Mouse (Mus musculus) forebrain, embryonic 16.5 days (tissue): ENCODE measurements around the gene Nmb. TPM values are rescaled to one million over a fixed set of nuclear protein-coding genes. Genes with fewer than 3 reads are reported as not detected.
A peak's percentile ranks its signal among the peaks of the same experiment; 100 is the strongest.
"Not testable (repeated sequence)": the region's sequence is repeated elsewhere in the genome, so short reads cannot be mapped to it uniquely, and the experiment has no call there.

Experiments used
- ATAC-seq: fragments of 200-750 bp; cut with Nextera tagmentation; 2 replicates; pipeline ENCODE4 v1.8.0; 2017; ENCODE audit warnings: mild to moderate bottlenecking, moderate library complexity
- H3K27ac ChIP-seq: fragments of 300-500 bp; sonication (generic); 2 replicates; pipeline ENCODE4 v1.5.1; 2014; ENCODE audit warnings: low read length, control low read depth
- H3K27me3 ChIP-seq: fragments of 300-500 bp; sonication (generic); replicated peaks from 2 replicates; pipeline ENCODE4 v1.6.1; 2014; ENCODE audit warnings: low read length; ENCODE audit not compliant: control insufficient read depth, insufficient read depth
- H3K36me3 ChIP-seq: fragments of 300-500 bp; sonication (generic); 2 replicates; pipeline ENCODE4 v1.6.1; 2014; ENCODE audit not compliant: control insufficient read depth, insufficient read depth
- H3K4me1 ChIP-seq: fragments of 300-500 bp; sonication (generic); replicated peaks from 2 replicates; pipeline ENCODE4 v1.6.1; 2014; ENCODE audit warnings: low read length; ENCODE audit not compliant: control insufficient read depth, insufficient read depth
- H3K4me2 ChIP-seq: fragments of 300-500 bp; sonication (generic); 2 replicates; pipeline ENCODE4 v1.6.1; 2014; ENCODE audit warnings: mild to moderate bottlenecking, low read length, control low read depth
- H3K4me3 ChIP-seq: fragments of 300-500 bp; sonication (generic); replicated peaks from 2 replicates; pipeline ENCODE4 v1.5.1; 2014; ENCODE audit warnings: mild to moderate bottlenecking, low read length, control low read depth
- H3K9ac ChIP-seq: fragments of 300-500 bp; sonication (generic); replicated peaks from 2 replicates; pipeline ENCODE4 v1.6.1; 2014; ENCODE audit warnings: low read depth, low read length, control low read depth
- H3K9me3 ChIP-seq: fragments of 300-500 bp; sonication (generic); 2 replicates; pipeline ENCODE4 v1.6.1; 2016; ENCODE audit warnings: low read length; ENCODE audit not compliant: control insufficient read depth
- WGBS: fragments of 180-500 bp; shearing (Covaris S2); extraction: QIAGEN DNeasy Blood & Tissue Kit; methylation state at CpG from one replicate; pipeline ENCODE4 v1.1.7; 2014; 5-methylcytosine and 5-hydroxymethylcytosine counted together
- polyA plus RNA-seq: library from polyadenylated mRNA; unstranded; fragments of >200 nt; fragmentation: Nextera tagmentation; extraction: Ambion mirVana; gene quantifications from 2 replicates; pipeline ENCODE4 v1.2.1, GENCODE M21; 2015

The Nmb gene
- polyA plus RNA-seq, result 5.0 and 5.7 TPM in 2 replicates

GRCm38 (mm10) chr7:80904921-80905515, at the start of gene Nmb:
Nmb (minus strand) TSS chr7:80905076.
- Histone ChIP-seq H3K27ac (peak within 1 kb of the TSS; percentile 54), H3K4me2 (peak within 1 kb of the TSS; percentile 87), H3K36me3 (peaks cover 11% of the 10 kb centered on the region), H3K27me3 (no peaks in the 10 kb centered on the region), H3K9ac (peak within 1 kb of the TSS; percentile 61), H3K9me3 (no peaks in the 10 kb centered on the region), H3K4me3 (peak within 1 kb of the TSS; percentile 42), H3K4me1 (peaks cover 28% of the 10 kb centered on the region)
- ATAC-seq, result peak; percentile 75
- 2% methylated on average over 19 of the region's 19 CpGs for WGBS

- no peak for ATAC-seq
- 74% methylated on average over 2 of the region's 2 CpGs for WGBS
These were observed 49.4 kb upstream of the Nmb start for GRCm38 (mm10) chr7:80954251-80954650.

GRCm38 (mm10) chr7:80952140-80952539, 47.3 kb upstream of the Nmb start:
- Histone ChIP-seq H3K36me3 (no peaks in the 10 kb centered on the region), H3K4me2 (no peak overlapping the region), H3K27ac (no peak overlapping the region), H3K9me3 (no peaks in the 10 kb centered on the region), H3K4me1 (peaks cover 4% of the 10 kb centered on the region), H3K4me3 (no peak overlapping the region), H3K27me3 (peaks cover 3% of the 10 kb centered on the region; the same call in 1 of the 2 replicates), H3K9ac (no peak overlapping the region)
- 69% methylated on average over 3 of the region's 3 CpGs for WGBS
- ATAC-seq, result no peak

More at GRCm38 (mm10) chr7:80954251-80954650, 49.4 kb upstream of the Nmb start:
- Histone ChIP-seq H3K9ac (no peak overlapping the region), H3K9me3 (no peaks in the 10 kb centered on the region), H3K27ac (no peak overlapping the region), H3K4me1 (no peaks in the 10 kb centered on the region), H3K4me3 (no peak overlapping the region), H3K4me2 (no peak overlapping the region), H3K27me3 (peaks cover 3% of the 10 kb centered on the region; the same call in 1 of the 2 replicates), H3K36me3 (no peaks in the 10 kb centered on the region)

- Histone ChIP-seq H3K27ac (no peak overlapping the region), H3K36me3 (no peaks in the 10 kb centered on the region), H3K27me3 (peaks cover 3% of the 10 kb centered on the region; the same call in 1 of the 2 replicates), H3K9me3 (no peaks in the 10 kb centered on the region), H3K9ac (no peak overlapping the region), H3K4me3 (no peak overlapping the region), H3K4me1 (peaks cover 8% of the 10 kb centered on the region), H3K4me2 (no peak overlapping the region)
- no peak for ATAC-seq
- 86% methylated on average over 4 of the region's 4 CpGs for WGBS
These were observed 46.6 kb upstream of the Nmb start for GRCm38 (mm10) chr7:80951461-80951860.

- Histone ChIP-seq H3K4me3 (peak within 1 kb of the TSS; percentile 71), H3K9me3 (no peaks in the 10 kb centered on the region), H3K4me2 (peak within 1 kb of the TSS; percentile 90), H3K27ac (peak within 1 kb of the TSS; percentile 96), H3K27me3 (peaks cover under 1% of the 10 kb centered on the region; the same call in 1 of the 2 replicates), H3K9ac (peak within 1 kb of the TSS; percentile 89), H3K36me3 (no peaks in the 10 kb centered on the region), H3K4me1 (peaks cover 22% of the 10 kb centered on the region)
- 3% methylated on average over 44 of the region's 44 CpGs for WGBS
- ATAC-seq, result peak; percentile 100
These were observed 42.8 kb upstream of the Nmb start, which contains the start of gene Sec11a for GRCm38 (mm10) chr7:80947445-80948350. Sec11a (minus strand) TSS chr7:80947780.

GRCm38 (mm10) chr7:80939808-80940207, 34.9 kb upstream of the Nmb start:
- no peak overlapping the region for H3K4me3 ChIP-seq
- WGBS, result 90% methylated on average over 4 of the region's 4 CpGs
- H3K4me1 ChIP-seq, result no peaks in the 10 kb centered on the region
- ATAC-seq, result no peak
- peaks cover 3% of the 10 kb centered on the region for H3K36me3 ChIP-seq
- H3K27ac ChIP-seq, result no peak overlapping the region
- H3K27me3 ChIP-seq, result no peaks in the 10 kb centered on the region
- no peaks in the 10 kb centered on the region for H3K9me3 ChIP-seq
- no peak overlapping the region for H3K4me2 ChIP-seq
- H3K9ac ChIP-seq, result no peak overlapping the region

GRCm38 (mm10) chr7:80937304-80937666, 32.4 kb upstream of the Nmb start:
- H3K4me3 ChIP-seq, H3K27ac ChIP-seq, H3K27me3 ChIP-seq, H3K9ac ChIP-seq, ATAC-seq, H3K9me3 ChIP-seq, H3K4me2 ChIP-seq, H3K4me1 ChIP-seq: not testable (repeated sequence)
- peaks cover 15% of the 10 kb centered on the region for H3K36me3 ChIP-seq

GRCm38 (mm10) chr7:80936617-80937303, 31.9 kb upstream of the Nmb start:
- H3K27me3 ChIP-seq, ATAC-seq, H3K4me2 ChIP-seq, H3K9ac ChIP-seq, H3K9me3 ChIP-seq, H3K4me3 ChIP-seq, H3K27ac ChIP-seq, H3K4me1 ChIP-seq: not testable (repeated sequence)
- H3K36me3 ChIP-seq, result peaks cover 15% of the 10 kb centered on the region
- WGBS, result 80% methylated on average over 7 of the region's 7 CpGs

- Histone ChIP-seq H3K27ac (no peak overlapping the region), H3K27me3 (no peaks in the 10 kb centered on the region), H3K4me2 (no peak overlapping the region), H3K9ac (no peak overlapping the region), H3K4me1 (no peaks in the 10 kb centered on the region), H3K4me3 (no peak overlapping the region), H3K36me3 (peaks cover 17% of the 10 kb centered on the region), H3K9me3 (no peaks in the 10 kb centered on the region)
- WGBS, result 93% methylated on average over 1 of the region's 1 CpGs
- ATAC-seq, result no peak
These were observed 31.0 kb upstream of the Nmb start for GRCm38 (mm10) chr7:80935834-80936233.
